Mouse (Mus musculus) layer of hippocampus, postnatal 10 days (tissue): Measurements from ENCODE around the gene Hipk2. TPM values are rescaled to one million over a fixed set of nuclear protein-coding genes. Genes with fewer than 3 reads are reported as not detected.

Experiments
- DNase-seq, 2 experiments: peaks; one replicate each; pipeline ENCODE4 v3.0.0; 2021; ENCODE audit warnings: low spot score in 2 of 2
- total RNA-seq, 2 experiments: library from RNA; stranded (reverse); gene quantifications; 2 replicates each; pipeline ENCODE4 v1.2.3; 2021

The Hipk2 gene
- total RNA-seq, 2 experiments from 2014 or later = 51.0 to 54.3 TPM

- no peak for DNase-seq
These were observed 41.2 kb downstream of the Hipk2 start for GRCm38 (mm10) chr6:38834727-38835126.

- DNase-seq = no peak
These were observed 42.2 kb downstream of the Hipk2 start for GRCm38 (mm10) chr6:38833721-38834120.

GRCm38 (mm10) chr6:38829452-38829851 lies 46.5 kb downstream of the Hipk2 start:
- DNase-seq = no peak

- no peak for DNase-seq
These were observed 47.8 kb downstream of the Hipk2 start for GRCm38 (mm10) chr6:38828211-38828610.

- DNase-seq = no peak
These were observed 48.5 kb downstream of the Hipk2 start for GRCm38 (mm10) chr6:38827435-38827834.

- DNase-seq = no peak
These were observed 49.1 kb downstream of the Hipk2 start for GRCm38 (mm10) chr6:38826857-38827256.

- no peak for DNase-seq
These were observed 50.1 kb downstream of the Hipk2 start for GRCm38 (mm10) chr6:38825886-38826285.

- no peak for DNase-seq
These were observed 52.1 kb downstream of the Hipk2 start for GRCm38 (mm10) chr6:38823827-38824226.

GRCm38 (mm10) chr6:38823164-38823563 lies 52.8 kb downstream of the Hipk2 start:
- DNase-seq = no peak

- DNase-seq = no peak
These were observed 54.3 kb downstream of the Hipk2 start for GRCm38 (mm10) chr6:38821686-38822085.

- no peak for DNase-seq
These were observed 55.1 kb downstream of the Hipk2 start for GRCm38 (mm10) chr6:38820862-38821261.

- no peak for DNase-seq
These were observed 59.7 kb downstream of the Hipk2 start for GRCm38 (mm10) chr6:38816216-38816615.

GRCm38 (mm10) chr6:38815582-38815981 lies 60.4 kb downstream of the Hipk2 start:
- peak; percentile 48 to 60 for DNase-seq

GRCm38 (mm10) chr6:38814690-38815089 lies 61.3 kb downstream of the Hipk2 start:
- DNase-seq = no peak

GRCm38 (mm10) chr6:38811459-38812145 lies 64.4 kb downstream of the Hipk2 start:
- no peak for DNase-seq

- DNase-seq = no peak
These were observed 65.9 kb downstream of the Hipk2 start for GRCm38 (mm10) chr6:38810121-38810475.

- no peak for DNase-seq
These were observed 66.4 kb downstream of the Hipk2 start for GRCm38 (mm10) chr6:38809396-38810120.

GRCm38 (mm10) chr6:38808317-38808716 lies 67.6 kb downstream of the Hipk2 start:
- no peak for DNase-seq

- no peak for DNase-seq
These were observed 69.0 kb downstream of the Hipk2 start for GRCm38 (mm10) chr6:38806963-38807445.

- DNase-seq = no peak
These were observed 70.4 kb downstream of the Hipk2 start for GRCm38 (mm10) chr6:38805612-38806011.

- DNase-seq = no peak
These were observed 74.7 kb downstream of the Hipk2 start for GRCm38 (mm10) chr6:38801252-38801651.

GRCm38 (mm10) chr6:38797548-38797947 lies 78.4 kb downstream of the Hipk2 start:
- no peak for DNase-seq

- DNase-seq = no peak
These were observed 79.0 kb downstream of the Hipk2 start for GRCm38 (mm10) chr6:38796993-38797392.
